Mouse (Mus musculus) midbrain, embryonic 13.5 days (tissue): ENCODE measurements around the gene Rgr. TPM values are rescaled to one million over a fixed set of nuclear protein-coding genes. Genes with fewer than 3 reads are reported as not detected.

ENCODE experiments used
- ATAC-seq: fragments of 200-750 bp; cut with Nextera tagmentation; 2 replicates; pipeline ENCODE4 v1.8.0; 2017; ENCODE audit warnings: mild to moderate bottlenecking, moderate TSS enrichment, moderate library complexity
- H3K27ac ChIP-seq: fragments of 300-500 bp; sonication (generic); 2 replicates; pipeline ENCODE4 v1.5.1; 2015; ENCODE audit warnings: inconsistent platforms, mild to moderate bottlenecking, moderate library complexity
- H3K27me3 ChIP-seq: fragments of 300-500 bp; sonication (generic); 2 replicates; pipeline ENCODE4 v1.6.1; 2015; ENCODE audit warnings: mild to moderate bottlenecking, inconsistent platforms
- H3K36me3 ChIP-seq: fragments of 300-500 bp; sonication (generic); 2 replicates; pipeline ENCODE4 v1.6.1; 2015; ENCODE audit warnings: mild to moderate bottlenecking, inconsistent platforms
- H3K4me1 ChIP-seq: fragments of 300-500 bp; sonication (generic); replicated peaks from 2 replicates; pipeline ENCODE4 v1.6.1; 2015; ENCODE audit warnings: inconsistent platforms
- H3K4me2 ChIP-seq: fragments of 300-500 bp; sonication (generic); replicated peaks from 2 replicates; pipeline ENCODE4 v1.6.1; 2015; ENCODE audit warnings: moderate library complexity, mild to moderate bottlenecking, inconsistent platforms
- H3K4me3 ChIP-seq: fragments of 300-500 bp; sonication (generic); replicated peaks from 2 replicates; pipeline ENCODE4 v1.5.1; 2015; ENCODE audit warnings: mild to moderate bottlenecking, inconsistent platforms
- H3K9ac ChIP-seq: fragments of 300-500 bp; sonication (generic); replicated peaks from 2 replicates; pipeline ENCODE4 v1.6.1; 2015; ENCODE audit warnings: mild to moderate bottlenecking, inconsistent platforms
- H3K9me3 ChIP-seq: fragments of 300-500 bp; sonication (generic); 2 replicates; pipeline ENCODE4 v1.6.1; 2016; ENCODE audit warnings: mild to moderate bottlenecking, inconsistent platforms
- WGBS: fragments of 180-500 bp; shearing (Covaris S2); methylation state at CpG from one replicate; pipeline ENCODE4 v1.1.7; 2015; 5-methylcytosine and 5-hydroxymethylcytosine counted together
- polyA plus RNA-seq: library from polyadenylated mRNA; unstranded; fragments of >200 nt; fragmentation: Nextera tagmentation; extraction: Ambion mirVana; gene quantifications from 2 replicates; pipeline ENCODE4 v1.2.1, GENCODE M21; 2015

Gene Rgr
- polyA plus RNA-seq, 1 experiment from 2014 or later, result not detected

- no peak for ATAC-seq
- H3K9me3 ChIP-seq, result no peaks in the 10 kb centered on the region
- H3K27me3 ChIP-seq, result no peaks in the 10 kb centered on the region
- no peaks in the 10 kb centered on the region for H3K36me3 ChIP-seq
- no peak overlapping the region for H3K4me3 ChIP-seq
- no peak overlapping the region for H3K9ac ChIP-seq
- no peaks in the 10 kb centered on the region for H3K4me1 ChIP-seq
- H3K27ac ChIP-seq, result no peak overlapping the region
- H3K4me2 ChIP-seq, result no peak overlapping the region
Observed at GRCm38 (mm10) chr14:36989784-36990183, 59.0 kb downstream of the Rgr start.

- no peak for ATAC-seq
- Histone ChIP-seq H3K27ac (no peak overlapping the region), H3K4me1 (no peaks in the 10 kb centered on the region), H3K4me2 (no peak overlapping the region), H3K9ac (no peak overlapping the region), H3K36me3 (no peaks in the 10 kb centered on the region), H3K9me3 (no peaks in the 10 kb centered on the region), H3K27me3 (no peaks in the 10 kb centered on the region), H3K4me3 (no peak overlapping the region)
- 89% methylated on average over 3 of the region's 3 CpGs for WGBS
Observed at GRCm38 (mm10) chr14:36985693-36986092, 63.1 kb downstream of the Rgr start.

Other genes starting within 250 kb of the Rgr start
- gene Ccser2, start 80.2 kb downstream of the Rgr start, polyA plus RNA-seq, result 64.1 and 65.8 TPM in 2 replicates
- gene Lrit1, start 5.9 kb upstream of the Rgr start, polyA plus RNA-seq, result not detected in 2 replicates
- 0.05 TPM in 1 of 2 replicates, not detected in the other for gene Lrit2, start 19.0 kb upstream of the Rgr start, polyA plus RNA-seq
- 0.40 and 0.54 TPM in 2 replicates for gene Cdhr1, start 49.4 kb upstream of the Rgr start, polyA plus RNA-seq
- gene 2610528A11Rik, start 65.1 kb upstream of the Rgr start, polyA plus RNA-seq, result not detected in 2 replicates
- 179 and 188 TPM in 2 replicates for gene Ghitm, start 86.3 kb upstream of the Rgr start, polyA plus RNA-seq